Mouse (Mus musculus) testis, adult 2 months (tissue): Measurements from ENCODE around the gene Nav2.

Experiments
- CTCF ChIP-seq: fragments of 200-500 bp; IDR thresholded peaks from 2 replicates; pipeline ENCODE4 v1.5.1; 2012; ENCODE audit warnings: low read depth, mild to moderate bottlenecking, inconsistent platforms, low read length, moderate library complexity; ENCODE audit not compliant: control insufficient read depth, insufficient read depth, insufficient replicate concordance
- POLR2A ChIP-seq: fragments of 200-500 bp; IDR thresholded peaks from 2 replicates; pipeline ENCODE4 v1.6.1; 2012; ENCODE audit warnings: low read depth, mild to moderate bottlenecking, inconsistent platforms, low read length, moderate library complexity; ENCODE audit not compliant: control insufficient read depth

GRCm38 (mm10) chr7:49396202-49396601 lies 487.7 kb downstream of the Nav2 start:
- no peak for TF ChIP-seq CTCF
- no peak for TF ChIP-seq POLR2A
